ENCODE assay signal across 7 mouse cellular contexts in the genomic region with DNA sequence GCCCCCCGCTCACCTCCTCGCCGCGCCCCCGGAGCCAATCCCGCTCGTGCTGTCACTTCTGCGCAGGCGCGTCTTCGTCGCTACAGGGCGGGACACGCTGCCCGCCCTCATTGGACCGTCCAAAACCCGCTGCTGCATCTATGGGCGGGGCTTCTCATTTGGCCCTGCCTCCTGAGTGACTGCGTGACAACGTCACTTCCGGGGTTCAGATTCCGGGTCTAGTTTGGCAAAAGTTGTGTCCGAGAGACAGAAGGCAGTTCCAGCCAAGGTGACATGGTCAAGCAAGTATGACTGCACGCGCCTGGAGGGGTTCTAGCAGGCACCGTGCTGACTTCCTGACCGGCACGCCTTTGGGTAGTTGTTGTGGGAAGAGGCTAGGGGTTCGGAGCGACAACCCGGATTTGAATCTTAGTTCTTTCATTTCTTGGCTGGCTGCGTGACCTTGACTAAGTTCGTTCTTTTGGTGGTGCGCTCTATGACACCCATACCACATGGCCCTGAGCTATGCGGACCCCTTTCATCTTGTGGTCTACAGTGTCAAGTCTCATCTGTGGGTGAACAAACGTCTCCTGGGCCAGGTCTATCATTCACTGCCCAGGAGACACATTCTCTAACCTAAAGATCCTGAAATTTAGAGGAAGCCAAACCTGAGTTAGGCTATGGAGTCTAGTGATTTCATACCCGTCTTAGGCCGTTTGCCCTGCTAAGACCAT. TPM values are rescaled to one million over a fixed set of nuclear protein-coding genes. Genes with fewer than 3 reads are reported as not detected.
DNase-seq lines count a peak whose midpoint lies in the region; ATAC-seq lines count a peak whose summit lies in the region.

Fkbp2 (minus strand) TSS at position 121 of the 713 bp plus-strand sequence.

- DNase-seq in adrenal gland, adult (ENCODE audit: inconsistent age in 2 of 2, low spot score in 1 of 2): peak; percentile 99 to 100
- DNase-seq in embryo, embryonic 10.5 days (ENCODE audit: low spot score): peak; percentile 100
- DNase-seq in gastrocnemius, postnatal 14 days: peak; percentile 99
- peak; percentile 98 to 100 for DNase-seq in left cerebral cortex, postnatal 10 days (ENCODE audit: extremely low spot score in 1 of 2, low spot score in 2 of 2)
- DNase-seq in right cerebral cortex, postnatal 25 days: peak; percentile 99

- intact Hi-C loops in gastrocnemius, postnatal 14 days (cut with DNase I; ENCODE audit: low total_unique reads): no loop called here
- intact Hi-C loops in left cerebral cortex, postnatal 10 days (cut with DNase I): no loop called here

- peak; percentile 64 for ATAC-seq in inflammation-experienced regulatory T-cells, adult 6 months
- ATAC-seq in megakaryocyte-erythroid progenitor cell, adult 5-6 weeks (replicated peaks; ENCODE audit: low FRiP score, low TSS enrichment, poor library complexity, severe bottlenecking): peak; percentile 60

RNA-seq across cellular contexts. Expression of gene Fkbp2, which starts in this region (rescaled TPM):
- total RNA-seq in gastrocnemius, postnatal 14 days (2021): 10 to 100 TPM; 13.0 to 13.7 TPM
- 100 to 1,000 TPM in 1 of 3 experiments, 10 to 100 TPM in 2; 44.0 to 102 (median 47.1) TPM for polyA plus RNA-seq in inflammation-experienced regulatory T-cells, adult 6 months (2017; shearing (Covaris generic))
- total RNA-seq in left cerebral cortex, postnatal 10 days (2021): 10 to 100 TPM; 65.3 to 65.5 TPM
- 63.5 and 120 TPM in 2 replicates for total RNA-seq in megakaryocyte-erythroid progenitor cell, adult 5-6 weeks (2014; fragmentation: Nextera tagmentation)
- total RNA-seq in megakaryocyte-erythroid progenitor cell, adult 5-6 weeks (2017): 72.8 and 85.4 TPM in 2 replicates

Comparison
In these comparisons a context has a peak if more than half of its experiments do, and no peak if none do; other contexts are left out.
1. Peak in every context shown above with its lines: DNase-seq and ATAC-seq.
2. RNA of gene Fkbp2 (total RNA-seq): 63.5 to 120 TPM in megakaryocyte-erythroid progenitor cell, adult 5-6 weeks and 65.3 to 65.5 TPM in left cerebral cortex, postnatal 10 days; 13.0 to 13.7 TPM in gastrocnemius, postnatal 14 days; every median in the first group is over 4 times any median in the second.